Mouse (Mus musculus) neural tube, embryonic 13.5 days (tissue): ENCODE measurements around the gene Rpl41. TPM values are rescaled to one million over a fixed set of nuclear protein-coding genes. Genes with fewer than 3 reads are reported as not detected.
A peak's percentile ranks its signal among the peaks of the same experiment; 100 is the strongest.

Source experiments
- ATAC-seq: fragments of 200-750 bp; cut with Nextera tagmentation; 2 replicates; pipeline ENCODE4 v1.8.0; 2017; ENCODE audit warnings: low read depth, mild to moderate bottlenecking, moderate TSS enrichment, moderate library complexity
- H3K27ac ChIP-seq: fragments of 300-500 bp; sonication (generic); replicated peaks from 2 replicates; pipeline ENCODE4 v1.5.1; 2015; ENCODE audit warnings: moderate library complexity, mild to moderate bottlenecking, inconsistent platforms
- H3K27me3 ChIP-seq: fragments of 300-500 bp; sonication (generic); 2 replicates; pipeline ENCODE4 v1.6.1; 2015; ENCODE audit warnings: mild to moderate bottlenecking, inconsistent platforms
- H3K36me3 ChIP-seq: fragments of 300-500 bp; sonication (generic); 2 replicates; pipeline ENCODE4 v1.6.1; 2015; ENCODE audit warnings: mild to moderate bottlenecking, inconsistent platforms
- H3K4me1 ChIP-seq: fragments of 300-500 bp; sonication (generic); replicated peaks from 2 replicates; pipeline ENCODE4 v1.6.1; 2015; ENCODE audit warnings: inconsistent platforms
- H3K4me2 ChIP-seq: fragments of 300-500 bp; sonication (generic); 2 replicates; pipeline ENCODE4 v1.6.1; 2015; ENCODE audit warnings: inconsistent platforms, mild to moderate bottlenecking, moderate library complexity
- H3K4me3 ChIP-seq: fragments of 300-500 bp; sonication (generic); 2 replicates; pipeline ENCODE4 v1.5.1; 2015; ENCODE audit warnings: mild to moderate bottlenecking, inconsistent platforms
- H3K9ac ChIP-seq: fragments of 300-500 bp; sonication (generic); 2 replicates; pipeline ENCODE4 v1.6.1; 2015; ENCODE audit warnings: moderate library complexity, mild to moderate bottlenecking, inconsistent platforms
- H3K9me3 ChIP-seq: fragments of 300-500 bp; sonication (generic); 2 replicates; pipeline ENCODE4 v1.6.1; 2016; ENCODE audit warnings: inconsistent platforms
- WGBS: fragments of 180-500 bp; shearing (Covaris S2); methylation state at CpG from one replicate; pipeline ENCODE4 v1.1.7; 2015; 5-methylcytosine and 5-hydroxymethylcytosine counted together
- polyA plus RNA-seq: library from polyadenylated mRNA; unstranded; fragments of >200 nt; fragmentation: Nextera tagmentation; extraction: Ambion mirVana; gene quantifications from 2 replicates; pipeline ENCODE4 v1.2.1, GENCODE M21; 2015

The Rpl41 gene
- 2,522 and 2,730 TPM in 2 replicates for polyA plus RNA-seq

- peak within 1 kb of the TSS; percentile 86 for H3K4me2 ChIP-seq
- peak; percentile 84 for ATAC-seq
- peak within 1 kb of the TSS; percentile 97 for H3K27ac ChIP-seq
- peaks cover 18% of the 10 kb centered on the region for H3K36me3 ChIP-seq
- H3K9me3 ChIP-seq: no peaks in the 10 kb centered on the region
- H3K9ac ChIP-seq: peak within 1 kb of the TSS; percentile 97
- H3K4me1 ChIP-seq: peaks cover 18% of the 10 kb centered on the region
- under 1% methylated on average over 31 of the region's 31 CpGs for WGBS
- H3K4me3 ChIP-seq: peak within 1 kb of the TSS; percentile 82
- H3K27me3 ChIP-seq: no peaks in the 10 kb centered on the region
These were observed at the start of gene Rpl41 for GRCm38 (mm10) chr10:128548947-128549681. Gene Rpl41, minus strand, starts transcription at chr10:128549305.

- H3K9me3 ChIP-seq: no peaks in the 10 kb centered on the region
- no peaks in the 10 kb centered on the region for H3K27me3 ChIP-seq
- no peak overlapping the region for H3K9ac ChIP-seq
- no peak overlapping the region for H3K27ac ChIP-seq
- WGBS: 67% methylated on average over 2 of the region's 2 CpGs
- H3K4me3 ChIP-seq: no peak overlapping the region
- H3K4me1 ChIP-seq: no peaks in the 10 kb centered on the region
- no peak for ATAC-seq
- no peak overlapping the region for H3K4me2 ChIP-seq
- no peaks in the 10 kb centered on the region for H3K36me3 ChIP-seq
These were observed 49.4 kb upstream of the Rpl41 start for GRCm38 (mm10) chr10:128598476-128598875.

DNA sequence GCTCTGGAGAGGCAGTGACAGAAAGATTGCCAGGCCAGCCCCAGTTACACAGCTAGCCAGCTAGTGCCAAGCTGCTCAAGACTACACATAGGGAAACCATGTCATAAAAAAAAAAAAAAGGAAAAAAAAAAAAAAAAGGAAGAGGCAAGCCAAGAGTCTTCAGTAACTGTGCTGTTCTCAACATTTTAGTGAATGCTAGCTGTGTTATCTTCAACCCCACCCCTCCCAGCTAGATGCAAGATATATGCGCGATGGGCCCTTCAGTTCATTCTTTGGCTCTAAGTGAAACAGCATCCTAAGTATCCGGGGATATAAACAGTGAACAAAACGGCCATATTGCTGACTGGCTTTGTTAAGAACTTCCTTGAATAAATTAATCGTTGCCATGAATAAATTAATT is 43.7 kb upstream of the Rpl41 start:
- H3K27me3 ChIP-seq: peaks cover 25% of the 10 kb centered on the region
- H3K4me1 ChIP-seq: peaks cover 12% of the 10 kb centered on the region
- no peak overlapping the region for H3K4me2 ChIP-seq
- H3K9ac ChIP-seq: no peak overlapping the region
- 68% methylated on average over 5 of the region's 5 CpGs for WGBS
- H3K4me3 ChIP-seq: no peak overlapping the region
- no peak overlapping the region for H3K27ac ChIP-seq
- H3K9me3 ChIP-seq: no peaks in the 10 kb centered on the region
- ATAC-seq: no peak
- no peaks in the 10 kb centered on the region for H3K36me3 ChIP-seq

GRCm38 (mm10) chr10:128591436-128591835 is 42.3 kb upstream of the Rpl41 start:
- WGBS: 93% methylated on average over 6 of the region's 6 CpGs
- ATAC-seq: no peak
- H3K9me3 ChIP-seq: no peaks in the 10 kb centered on the region

DNA sequence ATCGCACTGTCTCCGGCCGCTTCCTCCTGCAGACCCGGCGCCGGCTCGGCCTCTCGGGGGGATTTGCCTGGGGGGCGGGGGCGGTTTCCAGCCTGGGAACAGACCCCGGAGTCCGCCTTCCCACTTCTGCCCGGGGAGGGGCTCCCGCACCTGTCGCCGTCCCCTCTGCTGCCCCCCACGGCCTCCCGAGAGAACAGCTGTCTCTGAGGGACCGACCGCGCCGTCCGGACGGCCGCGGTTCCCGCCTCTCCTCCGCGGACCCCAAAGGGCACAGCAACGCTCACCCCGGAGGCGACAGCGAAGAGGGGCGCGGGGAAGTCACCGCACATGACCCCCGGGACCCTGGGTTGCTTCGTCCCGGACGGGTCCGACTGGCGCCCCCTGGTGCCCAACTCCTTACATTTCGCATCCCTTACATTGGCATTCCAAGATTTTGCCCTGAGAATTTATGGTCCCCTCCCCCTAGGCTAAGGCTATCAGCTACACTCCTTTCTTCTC is 41.1 kb upstream of the Rpl41 start:
- Histone ChIP-seq H3K9me3 (no peaks in the 10 kb centered on the region), H3K4me3 (peak overlapping the region; percentile 63), H3K27ac (peak overlapping the region; percentile 49), H3K9ac (peak overlapping the region; percentile 71), H3K4me1 (peaks cover 12% of the 10 kb centered on the region), H3K4me2 (peak overlapping the region; percentile 90), H3K27me3 (peaks cover 50% of the 10 kb centered on the region), H3K36me3 (no peaks in the 10 kb centered on the region)
- WGBS: under 1% methylated on average over 43 of the region's 43 CpGs
- ATAC-seq: peak; percentile 25; the same call in 1 of the 2 replicates

More at GRCm38 (mm10) chr10:128591436-128591835, 42.3 kb upstream of the Rpl41 start:
- H3K4me1 ChIP-seq: peaks cover 12% of the 10 kb centered on the region
- no peak overlapping the region for H3K4me3 ChIP-seq
- no peak overlapping the region for H3K9ac ChIP-seq
- H3K27me3 ChIP-seq: peaks cover 39% of the 10 kb centered on the region
- H3K27ac ChIP-seq: no peak overlapping the region
- no peaks in the 10 kb centered on the region for H3K36me3 ChIP-seq
- no peak overlapping the region for H3K4me2 ChIP-seq

DNA sequence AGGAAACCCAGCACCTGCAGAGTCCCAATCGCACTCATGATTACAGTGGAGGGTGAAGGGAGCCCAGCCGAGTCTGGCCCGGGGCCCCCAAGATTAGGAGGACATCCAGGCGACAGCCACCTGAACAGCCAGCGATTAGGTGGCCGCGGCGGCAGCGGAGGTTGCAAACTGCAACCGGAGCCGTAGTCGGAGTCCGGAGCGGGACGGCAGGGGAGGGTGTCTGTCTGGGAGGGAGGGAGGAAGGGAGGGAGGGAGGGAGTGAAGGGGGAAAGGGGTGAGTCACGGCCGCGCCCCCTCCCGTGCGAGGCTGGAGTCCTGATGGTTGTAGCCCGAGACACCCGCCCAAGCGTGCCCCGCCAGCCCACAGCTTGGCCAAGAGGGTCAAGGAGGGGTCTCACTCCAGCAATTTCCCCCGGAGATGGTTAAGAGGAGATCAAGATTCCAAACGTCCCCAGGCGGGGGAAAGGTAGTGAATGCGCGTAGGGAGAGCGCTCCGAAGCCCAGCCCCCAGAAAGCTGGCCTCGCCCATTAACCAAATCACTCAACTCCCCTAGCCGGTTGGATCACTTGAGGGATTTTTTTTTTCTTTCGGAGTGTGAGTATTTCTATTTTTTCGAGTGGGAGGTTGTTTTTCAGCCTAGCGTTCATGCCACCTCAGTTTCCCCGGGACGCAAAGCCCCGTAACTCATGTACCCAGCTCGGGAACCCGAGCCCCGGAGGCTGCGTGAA is 40.5 kb upstream of the Rpl41 start, which contains the start of gene Erbb3:
Gene Erbb3 (minus strand): TSS at position 189 of the 729 bp plus-strand sequence.
- Histone ChIP-seq H3K9ac (peak within 1 kb of the TSS; percentile 71), H3K4me1 (peaks cover 12% of the 10 kb centered on the region), H3K27me3 (peaks cover 55% of the 10 kb centered on the region), H3K9me3 (no peaks in the 10 kb centered on the region), H3K4me3 (peak within 1 kb of the TSS; percentile 63), H3K4me2 (peak within 1 kb of the TSS; percentile 90), H3K36me3 (no peaks in the 10 kb centered on the region), H3K27ac (peak within 1 kb of the TSS; percentile 49)
- ATAC-seq: peak; percentile 33
- under 1% methylated on average over 42 of the region's 43 CpGs for WGBS

DNA sequence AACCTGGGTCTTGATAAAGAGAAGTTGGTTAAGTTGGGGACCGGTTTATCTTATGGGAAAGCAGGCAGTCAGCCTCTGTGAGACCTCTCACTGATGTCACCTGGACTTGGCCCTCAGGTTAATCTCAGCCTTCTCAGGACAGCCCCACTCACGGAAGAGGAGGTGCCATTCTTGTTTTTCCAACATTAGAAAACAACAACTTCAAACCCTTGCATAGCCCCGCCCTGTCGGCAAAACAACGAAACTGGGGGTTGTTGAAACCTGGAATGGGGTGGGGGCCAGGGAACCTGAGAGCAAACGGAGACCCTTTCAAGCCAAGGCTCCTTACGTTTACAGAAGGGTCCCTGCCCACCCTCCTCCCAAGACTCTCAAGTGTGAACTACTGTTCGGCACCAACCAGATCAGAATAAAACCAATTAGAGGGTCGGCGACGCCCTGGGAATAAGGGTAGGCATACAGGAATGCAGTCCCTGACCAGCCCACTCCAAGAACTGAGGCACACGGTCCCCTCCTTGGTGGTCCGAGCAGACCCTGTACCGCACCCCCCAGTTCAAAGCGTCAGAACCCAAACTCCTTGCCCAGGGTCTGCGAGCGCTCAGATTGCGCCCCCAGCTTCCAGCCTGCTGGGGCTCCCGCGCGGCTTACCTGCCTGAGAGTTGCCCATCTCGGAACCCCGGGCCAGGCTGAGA is 39.8 kb upstream of the Rpl41 start:
- Histone ChIP-seq H3K27ac (peak overlapping the region; percentile 33; the same call in 1 of the 2 replicates), H3K4me3 (peak overlapping the region; percentile 63), H3K9ac (peak overlapping the region; percentile 71), H3K4me2 (peak overlapping the region; percentile 90), H3K9me3 (no peaks in the 10 kb centered on the region), H3K36me3 (no peaks in the 10 kb centered on the region), H3K4me1 (peaks cover 12% of the 10 kb centered on the region), H3K27me3 (peaks cover 62% of the 10 kb centered on the region)
- peak; percentile 33 for ATAC-seq
- WGBS: 3% methylated on average over 23 of the region's 23 CpGs

DNA sequence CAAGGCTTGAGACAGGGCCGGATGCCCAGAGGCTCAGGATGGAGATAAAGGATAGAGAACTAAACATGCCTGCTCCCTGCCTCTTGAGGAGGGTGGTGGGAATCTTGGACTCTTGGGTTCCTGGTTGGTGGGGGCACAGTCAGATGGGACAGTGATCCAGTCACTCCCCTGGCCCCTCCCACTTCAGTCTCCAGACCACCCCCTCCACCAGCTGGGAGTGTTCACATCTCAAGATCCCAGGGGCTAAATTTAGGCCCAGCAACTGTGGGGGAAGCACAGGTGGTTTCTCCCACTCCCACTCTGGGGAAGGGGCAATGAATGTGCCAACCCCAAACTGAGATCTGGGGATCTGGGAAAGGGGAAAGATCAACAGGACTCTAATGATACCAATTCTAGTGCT is 39.0 kb upstream of the Rpl41 start:
- no peak overlapping the region for H3K9ac ChIP-seq
- H3K36me3 ChIP-seq: no peaks in the 10 kb centered on the region
- no peak overlapping the region for H3K27ac ChIP-seq
- H3K4me2 ChIP-seq: peak overlapping the region; percentile 90
- H3K27me3 ChIP-seq: peaks cover 66% of the 10 kb centered on the region
- H3K4me3 ChIP-seq: peak overlapping the region; percentile 63
- peak; percentile 24; the same call in 1 of the 2 replicates for ATAC-seq
- H3K4me1 ChIP-seq: peaks cover 12% of the 10 kb centered on the region
- H3K9me3 ChIP-seq: no peaks in the 10 kb centered on the region
- 50% methylated on average over 1 of the region's 1 CpGs for WGBS

- no peaks in the 10 kb centered on the region for H3K9me3 ChIP-seq
- no peak overlapping the region for H3K9ac ChIP-seq
- peak overlapping the region; percentile 63 for H3K4me3 ChIP-seq
- WGBS: 57% methylated on average over 8 of the region's 8 CpGs
- H3K27me3 ChIP-seq: peaks cover 66% of the 10 kb centered on the region
- no peak for ATAC-seq
- H3K4me1 ChIP-seq: peaks cover 12% of the 10 kb centered on the region
- peak overlapping the region; percentile 14 for H3K27ac ChIP-seq
- H3K36me3 ChIP-seq: no peaks in the 10 kb centered on the region
- peak overlapping the region; percentile 90 for H3K4me2 ChIP-seq
These were observed 38.6 kb upstream of the Rpl41 start for GRCm38 (mm10) chr10:128587697-128588096.

GRCm38 (mm10) chr10:128587120-128587519 is 38.0 kb upstream of the Rpl41 start:
- no peak for ATAC-seq
- peak overlapping the region; percentile 39 for H3K4me2 ChIP-seq
- 54% methylated on average over 4 of the region's 4 CpGs for WGBS
- peaks cover 66% of the 10 kb centered on the region for H3K27me3 ChIP-seq
- no peak overlapping the region for H3K9ac ChIP-seq
- peak overlapping the region; percentile 63; the same call in 1 of the 2 replicates for H3K4me3 ChIP-seq
- peaks cover 12% of the 10 kb centered on the region for H3K4me1 ChIP-seq
- H3K9me3 ChIP-seq: no peaks in the 10 kb centered on the region
- 0 out of 2 replicates have a peak overlapping the region, but pooled peaks have one; percentile 33 for H3K27ac ChIP-seq
- no peaks in the 10 kb centered on the region for H3K36me3 ChIP-seq

- H3K9me3 ChIP-seq: no peaks in the 10 kb centered on the region
- peaks cover 66% of the 10 kb centered on the region for H3K27me3 ChIP-seq
- H3K9ac ChIP-seq: no peak overlapping the region
- H3K4me3 ChIP-seq: 0 out of 2 replicates have a peak overlapping the region, but pooled peaks have one; percentile 0
- peak overlapping the region; percentile 26; the same call in 1 of the 2 replicates for H3K4me2 ChIP-seq
- no peak for ATAC-seq
- no peaks in the 10 kb centered on the region for H3K36me3 ChIP-seq
- H3K4me1 ChIP-seq: peaks cover 12% of the 10 kb centered on the region
- WGBS: 9% methylated on average over 1 of the region's 1 CpGs
- H3K27ac ChIP-seq: no peak overlapping the region
These were observed 37.4 kb upstream of the Rpl41 start for GRCm38 (mm10) chr10:128586546-128586945.
